Mouse (Mus musculus) thymus, adult 2 months (tissue): ENCODE data around the gene Fam136a.

Experiments used
- CTCF ChIP-seq: fragments of 200-500 bp; IDR thresholded peaks from 2 replicates; pipeline ENCODE4 v1.5.1; 2012; ENCODE audit warnings: mild to moderate bottlenecking, control low read depth, low read length, moderate library complexity, borderline replicate concordance; ENCODE audit not compliant: control insufficient read depth, poor library complexity, insufficient read depth; ENCODE audit errors: extremely low read depth
- POLR2A ChIP-seq: fragments of 200-500 bp; IDR thresholded peaks from 2 replicates; pipeline ENCODE4 v1.6.1; 2012; ENCODE audit warnings: mild to moderate bottlenecking, low read length, control low read depth, moderate library complexity; ENCODE audit not compliant: control insufficient read depth, poor library complexity, insufficient read depth; ENCODE audit errors: extremely low read depth

DNA sequence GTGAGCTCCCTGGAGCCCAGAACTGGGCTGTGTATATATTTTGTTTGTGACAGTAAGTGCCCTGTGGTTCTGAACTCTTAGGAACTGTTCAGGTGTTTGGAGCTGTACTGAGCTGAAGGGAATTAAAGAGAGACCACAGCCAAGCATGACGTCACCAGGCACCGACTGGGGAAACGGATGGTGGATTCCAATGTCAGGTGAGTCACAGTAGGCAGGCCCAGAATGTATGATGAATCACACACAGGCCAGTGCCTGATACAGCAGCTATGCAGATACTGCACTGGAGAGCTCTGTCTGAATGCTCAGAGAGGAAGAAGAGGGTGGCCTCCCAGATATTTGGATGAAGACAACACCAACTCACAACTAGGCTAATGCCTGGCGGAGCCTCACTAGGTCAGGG is 46.6 kb upstream of the Fam136a start:
- TF ChIP-seq POLR2A (no peak), CTCF (no peak)
